Mouse (Mus musculus): ENCODE results near the gene Megf6. TPM values are rescaled to one million over a fixed set of nuclear protein-coding genes. Genes with fewer than 3 reads are reported as not detected.
A peak's percentile ranks its signal among the peaks of the same experiment; 100 is the strongest.

The Megf6 gene
- total and polyA plus RNA-seq, 2 experiments: 0.28 to 1.4 TPM

DNA sequence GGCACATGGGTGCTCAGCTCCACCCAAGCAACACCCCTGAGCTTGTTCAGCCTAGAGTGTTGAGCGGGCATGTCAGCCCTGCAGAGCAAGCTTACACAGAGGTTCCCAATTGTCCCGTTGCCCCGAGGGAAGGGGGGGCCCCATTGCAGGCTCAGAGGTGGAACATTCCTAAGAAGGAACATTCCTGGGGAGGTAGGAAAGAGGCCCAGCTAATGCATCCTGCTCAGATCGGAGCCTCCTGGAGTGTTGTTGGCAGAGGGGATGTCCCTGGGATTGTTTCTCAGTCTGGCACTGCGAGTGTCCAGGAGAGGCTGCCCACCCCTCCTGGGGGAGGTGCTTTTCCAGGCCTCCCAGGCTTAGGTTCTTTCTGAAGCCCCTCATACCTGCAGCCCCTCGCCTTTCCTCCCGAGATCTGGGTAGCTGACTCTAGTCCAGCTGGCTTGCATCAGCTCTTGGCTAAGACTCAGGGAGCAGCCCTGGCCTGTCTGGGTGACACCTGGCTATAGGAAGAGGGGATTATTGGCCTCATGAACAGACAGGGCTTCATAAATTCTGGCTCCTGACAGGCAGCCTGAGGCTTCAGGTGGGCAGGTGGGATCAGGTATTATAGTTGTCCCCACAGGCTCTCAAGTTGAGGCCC lies 47.3 kb downstream of the Megf6 start:
- Histone ChIP-seq H3K27me3 (ENCODE audit: control insufficient read depth, insufficient read depth, low read length) (no peaks in the 10 kb centered on the region), H3K4me1 (ENCODE audit: control insufficient read depth, insufficient read depth, low read length) (peaks cover 8% of the 10 kb centered on the region), H3K36me3 (ENCODE audit: control insufficient read depth, insufficient read depth, low read length) (no peaks in the 10 kb centered on the region), H3K4me3 (ENCODE audit: insufficient read depth, low read depth, low read length) (no peak overlapping the region), H3K79me2 (ENCODE audit: control insufficient read depth, insufficient read depth, low read length) (no peaks in the 10 kb centered on the region), H3K9ac (ENCODE audit: low read depth, low read length) (no peak overlapping the region), H3K27ac (replicated peaks; ENCODE audit: insufficient read depth, low read depth, low read length) (no peak overlapping the region)
- DNase-seq (ENCODE audit: extremely low read depth, low read depth, low spot score): no peak
- WGBS: 58% methylated on average over 7 of the region's 7 CpGs
- TF ChIP-seq CTCF (IDR thresholded peaks at IDR 0.05; ENCODE audit: low read depth, low read length) (no peak), POLR2A (IDR thresholded peaks at IDR 0.05; ENCODE audit: extremely low read depth, insufficient read depth, low read length) (no peak)

DNA sequence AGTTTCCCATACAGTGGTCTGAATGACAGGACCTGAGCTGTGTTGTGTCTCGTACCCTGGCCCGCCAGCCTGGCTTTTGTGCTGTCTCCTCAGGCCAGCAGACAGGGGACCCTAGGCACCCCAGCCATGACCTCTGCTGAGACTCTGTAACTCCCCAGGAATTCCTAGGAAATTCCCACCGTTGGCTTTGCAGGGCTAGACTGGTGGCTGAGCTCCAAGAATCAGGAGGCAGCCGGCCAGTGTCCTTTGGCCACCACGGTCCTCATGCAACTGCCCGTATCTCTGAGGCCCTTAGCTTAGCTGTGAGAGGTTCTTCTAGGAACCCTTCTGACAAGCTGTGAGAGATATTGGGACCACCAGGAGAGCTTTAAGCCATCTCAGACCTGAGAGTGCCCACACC lies 52.2 kb downstream of the Megf6 start:
- Histone ChIP-seq H3K4me1 (ENCODE audit: control insufficient read depth, insufficient read depth, low read length) (peaks cover 8% of the 10 kb centered on the region), H3K4me3 (ENCODE audit: insufficient read depth, low read depth, low read length) (no peak overlapping the region), H3K27me3 (ENCODE audit: control insufficient read depth, insufficient read depth, low read length) (no peaks in the 10 kb centered on the region), H3K27ac (replicated peaks; ENCODE audit: insufficient read depth, low read depth, low read length) (no peak overlapping the region), H3K9ac (ENCODE audit: low read depth, low read length) (no peak overlapping the region), H3K36me3 (ENCODE audit: control insufficient read depth, insufficient read depth, low read length) (no peaks in the 10 kb centered on the region), H3K79me2 (ENCODE audit: control insufficient read depth, insufficient read depth, low read length) (no peaks in the 10 kb centered on the region)
- TF ChIP-seq CTCF (IDR thresholded peaks at IDR 0.05; ENCODE audit: low read depth, low read length): no peak
- TF ChIP-seq POLR2A (IDR thresholded peaks at IDR 0.05; ENCODE audit: extremely low read depth, insufficient read depth, low read length): no peak
- 14% methylated on average over 6 of the region's 6 CpGs for WGBS
- DNase-seq (ENCODE audit: extremely low read depth, low read depth, low spot score): peak; percentile 60

DNA sequence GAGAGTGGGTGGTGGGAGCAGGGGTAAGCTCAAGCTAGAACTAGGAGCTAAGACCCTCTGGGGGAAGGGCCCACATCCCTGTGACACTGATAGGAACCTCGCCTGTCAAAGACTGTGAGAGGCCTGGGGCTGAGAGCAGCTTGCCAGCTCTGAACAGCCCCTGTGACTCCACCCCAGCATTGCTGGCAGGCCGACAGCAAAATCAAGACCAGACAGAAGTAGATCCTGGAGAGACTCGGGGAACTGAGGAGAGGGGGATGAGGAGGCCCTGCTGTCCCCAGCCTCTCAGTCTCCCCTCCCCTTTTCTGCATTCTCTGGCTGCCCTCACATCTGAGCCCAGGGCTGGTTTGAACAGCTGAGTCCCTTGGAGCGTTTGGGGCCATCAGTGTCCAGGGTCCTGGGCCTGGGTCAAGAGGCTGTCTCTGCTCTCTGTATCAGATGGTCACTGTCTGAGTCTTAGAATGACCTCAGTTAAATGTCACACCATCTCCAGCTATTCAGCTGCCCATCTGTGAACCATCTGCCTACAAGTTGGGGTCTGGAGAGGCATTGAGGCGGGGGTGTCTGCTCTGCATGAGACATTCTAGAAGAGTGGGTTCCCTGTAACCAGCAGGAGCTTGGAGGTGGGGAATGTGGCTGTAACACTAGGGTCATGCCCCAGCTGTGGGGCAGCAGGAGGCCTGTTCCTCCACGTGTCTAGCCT lies 53.9 kb downstream of the Megf6 start:
- DNase-seq (ENCODE audit: extremely low read depth, low read depth, low spot score): no peak
- Histone ChIP-seq H3K4me3 (ENCODE audit: insufficient read depth, low read depth, low read length) (no peak overlapping the region), H3K36me3 (ENCODE audit: control insufficient read depth, insufficient read depth, low read length) (no peaks in the 10 kb centered on the region), H3K9ac (ENCODE audit: low read depth, low read length) (no peak overlapping the region), H3K27me3 (ENCODE audit: control insufficient read depth, insufficient read depth, low read length) (no peaks in the 10 kb centered on the region), H3K27ac (replicated peaks; ENCODE audit: insufficient read depth, low read depth, low read length) (no peak overlapping the region), H3K79me2 (ENCODE audit: control insufficient read depth, insufficient read depth, low read length) (no peaks in the 10 kb centered on the region), H3K4me1 (ENCODE audit: control insufficient read depth, insufficient read depth, low read length) (peaks cover 8% of the 10 kb centered on the region)
- TF ChIP-seq POLR2A (IDR thresholded peaks at IDR 0.05; ENCODE audit: extremely low read depth, insufficient read depth, low read length): no peak
- no peak for TF ChIP-seq CTCF (IDR thresholded peaks at IDR 0.05; ENCODE audit: low read depth, low read length)
- WGBS: 68% methylated on average over 6 of the region's 6 CpGs

DNA sequence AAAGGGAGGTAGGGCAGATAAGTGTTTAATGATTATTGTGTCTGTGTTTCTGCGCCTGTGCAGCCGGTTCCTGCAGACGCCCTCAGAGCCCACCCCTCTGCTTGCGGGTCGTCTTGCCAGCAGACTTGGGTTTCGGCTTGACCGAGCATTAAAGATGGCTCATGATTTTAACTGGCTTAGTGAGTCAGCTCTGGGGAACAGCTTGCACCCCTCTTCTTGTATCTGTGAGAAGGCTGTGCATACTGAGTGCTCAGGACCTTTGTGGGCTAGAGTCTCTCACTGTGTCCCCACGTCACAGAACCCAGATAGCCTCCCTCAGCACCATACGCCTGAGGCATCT lies 54.4 kb downstream of the Megf6 start:
- no peak for DNase-seq (ENCODE audit: extremely low read depth, low read depth, low spot score)
- H3K36me3 ChIP-seq (ENCODE audit: control insufficient read depth, insufficient read depth, low read length): no peaks in the 10 kb centered on the region
- TF ChIP-seq CTCF (IDR thresholded peaks at IDR 0.05; ENCODE audit: low read depth, low read length): no peak
- no peak for TF ChIP-seq POLR2A (IDR thresholded peaks at IDR 0.05; ENCODE audit: extremely low read depth, insufficient read depth, low read length)
- H3K27me3 ChIP-seq (ENCODE audit: control insufficient read depth, insufficient read depth, low read length): no peaks in the 10 kb centered on the region
- no peak overlapping the region for H3K4me3 ChIP-seq (ENCODE audit: insufficient read depth, low read depth, low read length)
- H3K9ac ChIP-seq (ENCODE audit: low read depth, low read length): no peak overlapping the region
- 90% methylated on average over 9 of the region's 9 CpGs for WGBS
- no peak overlapping the region for H3K27ac ChIP-seq (replicated peaks; ENCODE audit: insufficient read depth, low read depth, low read length)
- H3K4me1 ChIP-seq (ENCODE audit: control insufficient read depth, insufficient read depth, low read length): peaks cover 8% of the 10 kb centered on the region
- H3K79me2 ChIP-seq (ENCODE audit: control insufficient read depth, insufficient read depth, low read length): no peaks in the 10 kb centered on the region

DNA sequence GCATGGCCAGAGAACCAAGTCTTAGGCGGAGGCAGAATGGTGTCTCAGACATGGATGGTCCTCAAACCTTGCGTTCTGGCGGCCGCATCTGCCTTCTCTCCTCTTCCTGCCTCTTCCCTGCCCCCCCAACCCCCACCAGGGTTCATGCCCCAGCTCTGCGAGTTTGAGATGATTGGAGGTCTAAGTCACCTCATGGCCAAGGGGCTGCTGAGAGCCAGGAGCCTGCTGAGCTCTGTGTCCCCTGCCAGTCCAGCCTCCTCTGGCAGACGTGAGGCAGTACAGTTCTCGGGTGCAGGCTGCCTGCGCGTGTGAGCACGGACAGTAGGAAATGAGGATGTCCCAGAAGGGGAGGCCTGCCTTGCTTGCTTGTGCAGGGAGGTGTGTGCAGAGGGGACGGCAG lies 56.1 kb downstream of the Megf6 start:
- 87% methylated on average over 11 of the region's 11 CpGs for WGBS
- Histone ChIP-seq H3K36me3 (ENCODE audit: control insufficient read depth, insufficient read depth, low read length) (no peaks in the 10 kb centered on the region), H3K4me3 (ENCODE audit: insufficient read depth, low read depth, low read length) (no peak overlapping the region), H3K4me1 (ENCODE audit: control insufficient read depth, insufficient read depth, low read length) (peaks cover 7% of the 10 kb centered on the region), H3K27ac (replicated peaks; ENCODE audit: insufficient read depth, low read depth, low read length) (no peak overlapping the region), H3K27me3 (ENCODE audit: control insufficient read depth, insufficient read depth, low read length) (no peaks in the 10 kb centered on the region), H3K9ac (ENCODE audit: low read depth, low read length) (no peak overlapping the region), H3K79me2 (ENCODE audit: control insufficient read depth, insufficient read depth, low read length) (no peaks in the 10 kb centered on the region)
- no peak for DNase-seq (ENCODE audit: extremely low read depth, low read depth, low spot score)
- TF ChIP-seq POLR2A (IDR thresholded peaks at IDR 0.05; ENCODE audit: extremely low read depth, insufficient read depth, low read length) (no peak), CTCF (IDR thresholded peaks at IDR 0.05; ENCODE audit: low read depth, low read length) (no peak)

DNA sequence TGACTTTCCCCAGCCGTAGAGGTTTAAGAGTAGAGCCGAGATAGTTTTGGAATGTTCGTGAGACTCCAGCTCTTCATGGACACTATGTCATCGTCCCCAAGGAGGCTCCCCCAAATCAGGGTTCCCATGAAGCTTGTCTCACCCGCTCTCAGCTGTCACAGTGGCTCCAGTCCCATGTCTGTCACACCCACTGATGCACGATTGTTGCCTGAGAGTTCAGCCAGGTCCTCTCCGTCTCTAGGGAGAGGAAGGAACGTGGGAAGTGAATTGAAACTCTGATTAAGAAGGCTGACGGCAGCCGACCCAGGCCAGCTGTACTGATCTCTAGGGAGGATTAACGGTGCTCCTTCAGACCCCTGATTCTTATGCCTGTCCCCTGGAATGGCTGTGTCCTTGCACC lies 57.8 kb downstream of the Megf6 start:
- Histone ChIP-seq H3K36me3 (ENCODE audit: control insufficient read depth, insufficient read depth, low read length) (no peaks in the 10 kb centered on the region), H3K79me2 (ENCODE audit: control insufficient read depth, insufficient read depth, low read length) (no peaks in the 10 kb centered on the region), H3K27me3 (ENCODE audit: control insufficient read depth, insufficient read depth, low read length) (no peaks in the 10 kb centered on the region), H3K27ac (replicated peaks; ENCODE audit: insufficient read depth, low read depth, low read length) (no peak overlapping the region), H3K9ac (ENCODE audit: low read depth, low read length) (no peak overlapping the region), H3K4me3 (ENCODE audit: insufficient read depth, low read depth, low read length) (no peak overlapping the region), H3K4me1 (ENCODE audit: control insufficient read depth, insufficient read depth, low read length) (no peaks in the 10 kb centered on the region)
- WGBS: 76% methylated on average over 11 of the region's 11 CpGs
- no peak for DNase-seq (ENCODE audit: extremely low read depth, low read depth, low spot score)
- no peak for TF ChIP-seq CTCF (IDR thresholded peaks at IDR 0.05; ENCODE audit: low read depth, low read length)
- TF ChIP-seq POLR2A (IDR thresholded peaks at IDR 0.05; ENCODE audit: extremely low read depth, insufficient read depth, low read length): no peak

Data from liver, adult 2 months (tissue).